Mouse (Mus musculus) liver, embryonic 15.5 days (tissue): ENCODE measurements around the gene Agbl1. TPM values are rescaled to one million over a fixed set of nuclear protein-coding genes. Genes with fewer than 3 reads are reported as not detected.

Experiments
- ATAC-seq: fragments of 200-750 bp; cut with Nextera tagmentation; 2 replicates; pipeline ENCODE4 v1.8.0; 2017; ENCODE audit warnings: moderate number of reproducible peaks, mild to moderate bottlenecking, moderate library complexity; ENCODE audit not compliant: insufficient read depth
- H3K27ac ChIP-seq: fragments of 300-500 bp; sonication (generic); replicated peaks from 2 replicates; pipeline ENCODE4 v1.5.1; 2015; ENCODE audit warnings: mild to moderate bottlenecking, inconsistent platforms
- H3K27me3 ChIP-seq: fragments of 300-500 bp; sonication (generic); 2 replicates; pipeline ENCODE4 v1.6.1; 2015; ENCODE audit warnings: mild to moderate bottlenecking, inconsistent platforms
- H3K36me3 ChIP-seq: fragments of 300-500 bp; sonication (generic); replicated peaks from 2 replicates; pipeline ENCODE4 v1.6.1; 2015; ENCODE audit warnings: moderate library complexity, mild to moderate bottlenecking, inconsistent platforms
- H3K4me1 ChIP-seq: fragments of 300-500 bp; sonication (generic); replicated peaks from 2 replicates; pipeline ENCODE4 v1.6.1; 2015; ENCODE audit warnings: inconsistent platforms
- H3K4me2 ChIP-seq: fragments of 300-500 bp; sonication (generic); 2 replicates; pipeline ENCODE4 v1.6.1; 2015; ENCODE audit warnings: moderate library complexity, mild to moderate bottlenecking, inconsistent platforms
- H3K4me3 ChIP-seq: fragments of 300-500 bp; sonication (generic); replicated peaks from 2 replicates; pipeline ENCODE4 v1.5.1; 2015; ENCODE audit warnings: mild to moderate bottlenecking, inconsistent platforms
- H3K9ac ChIP-seq: fragments of 300-500 bp; sonication (generic); 2 replicates; pipeline ENCODE4 v1.6.1; 2015; ENCODE audit warnings: moderate library complexity, mild to moderate bottlenecking, inconsistent platforms
- H3K9me3 ChIP-seq: fragments of 300-500 bp; sonication (generic); replicated peaks from 2 replicates; pipeline ENCODE4 v1.6.1; 2016; ENCODE audit warnings: inconsistent platforms
- WGBS: fragments of 180-500 bp; shearing (Covaris S2); methylation state at CpG from one replicate; pipeline ENCODE4 v1.1.7; 2015; ENCODE audit warnings: mixed read lengths; ENCODE audit not compliant: insufficient replicate concordance; 5-methylcytosine and 5-hydroxymethylcytosine counted together
- polyA plus RNA-seq: library from polyadenylated mRNA; unstranded; fragments of >200 nt; fragmentation: Nextera tagmentation; extraction: Ambion mirVana; gene quantifications from 2 replicates; pipeline ENCODE4 v1.2.1, GENCODE M21; 2015

The Agbl1 gene
- polyA plus RNA-seq, 1 experiment from 2014 or later = 0.03 TPM

- H3K4me2 ChIP-seq = no peak overlapping the region
- no peaks in the 10 kb centered on the region for H3K36me3 ChIP-seq
- no peaks in the 10 kb centered on the region for H3K4me1 ChIP-seq
- no peaks in the 10 kb centered on the region for H3K9me3 ChIP-seq
- no peak for ATAC-seq
- no peak overlapping the region for H3K9ac ChIP-seq
- H3K4me3 ChIP-seq = no peak overlapping the region
- H3K27me3 ChIP-seq = no peaks in the 10 kb centered on the region
- no peak overlapping the region for H3K27ac ChIP-seq
- 45% methylated on average over 2 of the region's 2 CpGs for WGBS
Measured at GRCm38 (mm10) chr7:76466427-76466826, 236.7 kb downstream of the Agbl1 start.

- Histone ChIP-seq H3K4me2 (no peak overlapping the region), H3K27ac (no peak overlapping the region), H3K4me3 (no peak overlapping the region), H3K9me3 (no peaks in the 10 kb centered on the region), H3K4me1 (no peaks in the 10 kb centered on the region), H3K9ac (no peak overlapping the region), H3K36me3 (no peaks in the 10 kb centered on the region), H3K27me3 (no peaks in the 10 kb centered on the region)
- no peak for ATAC-seq
- WGBS = 33% methylated on average over 6 of the region's 6 CpGs
Measured at GRCm38 (mm10) chr7:76474233-76474632, 244.5 kb downstream of the Agbl1 start.

- WGBS = 71% methylated on average over 2 of the region's 2 CpGs
- no peak overlapping the region for H3K4me3 ChIP-seq
- no peak overlapping the region for H3K4me2 ChIP-seq
- ATAC-seq = no peak
- H3K27me3 ChIP-seq = no peaks in the 10 kb centered on the region
- H3K36me3 ChIP-seq = no peaks in the 10 kb centered on the region
- H3K9ac ChIP-seq = no peak overlapping the region
- no peak overlapping the region for H3K27ac ChIP-seq
- no peaks in the 10 kb centered on the region for H3K4me1 ChIP-seq
- no peaks in the 10 kb centered on the region for H3K9me3 ChIP-seq
Measured at GRCm38 (mm10) chr7:76485546-76485945, 255.9 kb downstream of the Agbl1 start.

GRCm38 (mm10) chr7:76487519-76487918 lies 257.8 kb downstream of the Agbl1 start:
- Histone ChIP-seq H3K27me3 (no peaks in the 10 kb centered on the region), H3K4me1 (no peaks in the 10 kb centered on the region), H3K4me2 (no peak overlapping the region), H3K36me3 (no peaks in the 10 kb centered on the region), H3K27ac (no peak overlapping the region), H3K9me3 (no peaks in the 10 kb centered on the region), H3K9ac (no peak overlapping the region), H3K4me3 (no peak overlapping the region)
- no peak for ATAC-seq
- WGBS = 63% methylated on average over 5 of the region's 5 CpGs

GRCm38 (mm10) chr7:76524291-76524690 lies 294.6 kb downstream of the Agbl1 start:
- Histone ChIP-seq H3K4me3 (no peak overlapping the region), H3K27me3 (no peaks in the 10 kb centered on the region), H3K4me1 (no peaks in the 10 kb centered on the region), H3K36me3 (no peaks in the 10 kb centered on the region), H3K9ac (no peak overlapping the region), H3K27ac (no peak overlapping the region), H3K4me2 (no peak overlapping the region), H3K9me3 (no peaks in the 10 kb centered on the region)
- no peak for ATAC-seq
- 33% methylated on average over 3 of the region's 3 CpGs for WGBS

- no peak overlapping the region for H3K4me2 ChIP-seq
- ATAC-seq = no peak
- no peak overlapping the region for H3K9ac ChIP-seq
- H3K4me1 ChIP-seq = no peaks in the 10 kb centered on the region
- 55% methylated on average over 2 of the region's 2 CpGs for WGBS
- H3K27ac ChIP-seq = no peak overlapping the region
- no peaks in the 10 kb centered on the region for H3K36me3 ChIP-seq
- H3K27me3 ChIP-seq = no peaks in the 10 kb centered on the region
- no peak overlapping the region for H3K4me3 ChIP-seq
- H3K9me3 ChIP-seq = no peaks in the 10 kb centered on the region
Measured at GRCm38 (mm10) chr7:76546456-76546855, 316.8 kb downstream of the Agbl1 start.

GRCm38 (mm10) chr7:76547313-76547712 lies 317.6 kb downstream of the Agbl1 start:
- Histone ChIP-seq H3K27me3 (no peaks in the 10 kb centered on the region), H3K9ac (no peak overlapping the region), H3K27ac (no peak overlapping the region), H3K4me3 (no peak overlapping the region), H3K4me1 (no peaks in the 10 kb centered on the region), H3K36me3 (no peaks in the 10 kb centered on the region), H3K9me3 (no peaks in the 10 kb centered on the region), H3K4me2 (no peak overlapping the region)
- ATAC-seq = no peak

GRCm38 (mm10) chr7:76551860-76552259 lies 322.2 kb downstream of the Agbl1 start:
- H3K4me1 ChIP-seq = no peaks in the 10 kb centered on the region
- H3K36me3 ChIP-seq = no peaks in the 10 kb centered on the region
- H3K4me2 ChIP-seq = no peak overlapping the region
- H3K9ac ChIP-seq = no peak overlapping the region
- ATAC-seq = no peak
- H3K9me3 ChIP-seq = no peaks in the 10 kb centered on the region
- no peaks in the 10 kb centered on the region for H3K27me3 ChIP-seq
- WGBS = 72% methylated on average over 3 of the region's 3 CpGs
- no peak overlapping the region for H3K4me3 ChIP-seq
- no peak overlapping the region for H3K27ac ChIP-seq

- no peak for ATAC-seq
Measured at GRCm38 (mm10) chr7:76560564-76561258, 331.0 kb downstream of the Agbl1 start.

GRCm38 (mm10) chr7:76562506-76562905 lies 332.8 kb downstream of the Agbl1 start:
- H3K4me3 ChIP-seq = no peak overlapping the region
- H3K27ac ChIP-seq = no peak overlapping the region
- no peaks in the 10 kb centered on the region for H3K4me1 ChIP-seq
- WGBS = 54% methylated on average over 4 of the region's 4 CpGs
- H3K4me2 ChIP-seq = no peak overlapping the region
- no peak overlapping the region for H3K9ac ChIP-seq
- ATAC-seq = no peak
- no peaks in the 10 kb centered on the region for H3K9me3 ChIP-seq
- H3K27me3 ChIP-seq = no peaks in the 10 kb centered on the region
- no peaks in the 10 kb centered on the region for H3K36me3 ChIP-seq

More at GRCm38 (mm10) chr7:76560564-76561258, 331.0 kb downstream of the Agbl1 start:
- no peak overlapping the region for H3K27ac ChIP-seq
- no peak overlapping the region for H3K9ac ChIP-seq
- no peaks in the 10 kb centered on the region for H3K9me3 ChIP-seq
- no peak overlapping the region for H3K4me2 ChIP-seq
- H3K36me3 ChIP-seq = no peaks in the 10 kb centered on the region
- H3K4me1 ChIP-seq = no peaks in the 10 kb centered on the region
- H3K4me3 ChIP-seq = no peak overlapping the region
- no peaks in the 10 kb centered on the region for H3K27me3 ChIP-seq

- no peak overlapping the region for H3K4me3 ChIP-seq
- ATAC-seq = no peak
- WGBS = 41% methylated on average over 5 of the region's 5 CpGs
- no peak overlapping the region for H3K9ac ChIP-seq
- H3K9me3 ChIP-seq = no peaks in the 10 kb centered on the region
- no peak overlapping the region for H3K4me2 ChIP-seq
- no peaks in the 10 kb centered on the region for H3K36me3 ChIP-seq
- no peaks in the 10 kb centered on the region for H3K27me3 ChIP-seq
- H3K4me1 ChIP-seq = no peaks in the 10 kb centered on the region
- no peak overlapping the region for H3K27ac ChIP-seq
Measured at GRCm38 (mm10) chr7:76594566-76595079, 364.9 kb downstream of the Agbl1 start.

GRCm38 (mm10) chr7:76597812-76598211 lies 368.1 kb downstream of the Agbl1 start:
- H3K27me3 ChIP-seq = no peaks in the 10 kb centered on the region
- no peaks in the 10 kb centered on the region for H3K9me3 ChIP-seq
- no peaks in the 10 kb centered on the region for H3K36me3 ChIP-seq
- H3K4me2 ChIP-seq = no peak overlapping the region
- no peak overlapping the region for H3K9ac ChIP-seq
- ATAC-seq = no peak
- H3K4me1 ChIP-seq = no peaks in the 10 kb centered on the region
- 51% methylated on average over 2 of the region's 2 CpGs for WGBS
- no peak overlapping the region for H3K4me3 ChIP-seq
- H3K27ac ChIP-seq = no peak overlapping the region
